14 mouse cellular contexts compared by ENCODE assay signal in the genomic region with DNA sequence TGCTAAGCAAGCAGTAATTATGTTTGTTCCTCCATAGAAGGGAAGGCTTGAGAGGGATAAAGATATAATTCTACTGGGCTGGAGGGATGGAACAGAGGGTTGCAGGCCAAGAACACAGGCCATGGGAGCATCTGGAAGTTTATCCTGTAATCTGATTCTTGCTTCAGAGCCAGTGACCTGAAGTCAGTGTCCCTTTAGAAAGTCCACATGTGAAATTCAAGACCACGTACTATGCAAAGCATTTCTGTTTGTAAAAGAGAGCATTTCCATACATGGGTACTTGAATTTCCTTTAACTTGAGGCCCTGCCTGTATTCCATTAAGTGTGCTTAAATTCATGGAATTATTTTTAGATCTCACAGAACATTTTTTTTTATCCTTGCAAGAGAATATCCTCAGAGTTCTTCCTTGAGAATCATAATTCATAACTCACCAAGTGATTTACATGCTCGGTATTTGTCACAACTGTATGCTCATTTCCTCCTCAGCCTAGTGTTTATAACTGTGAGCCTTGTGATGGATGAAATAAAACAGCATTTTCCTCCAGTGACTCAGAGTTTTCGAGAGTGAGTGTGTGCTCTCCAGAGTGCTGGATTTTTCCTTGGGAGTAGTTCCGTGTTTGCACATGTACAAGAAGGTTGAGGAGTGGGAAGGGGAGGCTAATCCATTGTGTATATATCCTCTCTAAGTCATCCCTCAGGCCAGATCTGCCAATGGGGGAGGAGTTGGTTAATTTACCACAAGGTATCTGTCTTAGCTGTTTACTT.
DNase-seq lines count a peak whose midpoint lies in the region; ATAC-seq lines count a peak whose summit lies in the region.
"Had no signal": no experiment of that assay in that cellular context is flagged by ENCODE, and none has a peak within 500 bp of the region (broad histone marks: within the 10 kb centered on the region; RNA-seq: fewer than 3 reads in every experiment).

No protein-coding gene starts in this region.

- no peaks in the 10 kb centered on the region for H3K36me3 ChIP-seq in hindbrain, embryonic 11.5 days (ENCODE audit: control insufficient read depth, insufficient read depth, low read length)
- no peaks in the 10 kb centered on the region for H3K36me3 ChIP-seq in hindbrain, embryonic 14.5 days (replicated peaks; ENCODE audit: control insufficient read depth, insufficient read depth)
- no peaks in the 10 kb centered on the region for H3K36me3 ChIP-seq in embryonic facial prominence, embryonic 13.5 days
- H3K36me3 ChIP-seq: liver, embryonic 13.5 days; midbrain, embryonic 12.5 days had no signal

- no peak overlapping the region for H3K4me3 ChIP-seq in hindbrain, embryonic 11.5 days (ENCODE audit: low read depth, low read length)
- H3K4me3 ChIP-seq in hindbrain, embryonic 14.5 days (replicated peaks; ENCODE audit: low read length): no peak overlapping the region
- no peak overlapping the region for H3K4me3 ChIP-seq in embryonic facial prominence, embryonic 13.5 days
- H3K4me3 ChIP-seq: liver, embryonic 13.5 days; midbrain, embryonic 12.5 days had no signal

- peak; percentile 7 for DNase-seq in hindbrain, embryonic 11.5 days (ENCODE audit: low spot score)
- DNase-seq in hindbrain, embryonic 14.5 days (ENCODE audit: low spot score): no peak
- DNase-seq in Muller cell, postnatal 12 days (ENCODE audit: inconsistent ontology term): peak; percentile 27
- peak; percentile 61 for DNase-seq in lung, postnatal 36 days
- DNase-seq in testis, postnatal 10 days (ENCODE audit: low spot score): no peak
- no peak for DNase-seq in right cerebral cortex, adult 18-20 months
- no peak for DNase-seq in urinary bladder, adult 2 months (ENCODE audit: low spot score)
- DNase-seq: cerebellum, adult 9-11 months; gastrocnemius, postnatal 36 days; heart, postnatal 14 days; kidney, postnatal 36 days; liver, embryonic 13.5 days had no signal

- 72% methylated on average over 4 of the region's 4 CpGs for WGBS in hindbrain, embryonic 11.5 days
- 74% methylated on average over 4 of the region's 4 CpGs for WGBS in hindbrain, embryonic 14.5 days
- 26% methylated on average over 4 of the region's 4 CpGs for WGBS in embryonic facial prominence, embryonic 13.5 days

- peak; percentile 38; the same call in 1 of the 2 replicates for ATAC-seq in hindbrain, embryonic 11.5 days (ENCODE audit: low FRiP score)
- ATAC-seq in hindbrain, embryonic 14.5 days (ENCODE audit: low FRiP score): no peak
- ATAC-seq in embryonic facial prominence, embryonic 13.5 days (ENCODE audit: insufficient number of reproducible peaks, insufficient read depth, low FRiP score, low TSS enrichment, low read depth): no peak

- H3K9ac ChIP-seq in hindbrain, embryonic 11.5 days (ENCODE audit: low read depth, low read length): no peak overlapping the region
- no peak overlapping the region for H3K9ac ChIP-seq in hindbrain, embryonic 14.5 days
- no peak overlapping the region for H3K9ac ChIP-seq in embryonic facial prominence, embryonic 13.5 days
- H3K9ac ChIP-seq: liver, embryonic 13.5 days; midbrain, embryonic 12.5 days had no signal

- no peak overlapping the region for H3K4me2 ChIP-seq in hindbrain, embryonic 11.5 days (replicated peaks; ENCODE audit: low read depth, low read length)
- H3K4me2 ChIP-seq in hindbrain, embryonic 14.5 days (replicated peaks): no peak overlapping the region
- H3K4me2 ChIP-seq in embryonic facial prominence, embryonic 13.5 days: no peak overlapping the region
- H3K4me2 ChIP-seq: liver, embryonic 13.5 days; midbrain, embryonic 12.5 days had no signal

- no peaks in the 10 kb centered on the region for H3K27me3 ChIP-seq in hindbrain, embryonic 11.5 days (ENCODE audit: control insufficient read depth, insufficient read depth, low read length)
- no peaks in the 10 kb centered on the region for H3K27me3 ChIP-seq in hindbrain, embryonic 14.5 days (ENCODE audit: control insufficient read depth, insufficient read depth, low read length)
- H3K27me3 ChIP-seq in embryonic facial prominence, embryonic 13.5 days: no peaks in the 10 kb centered on the region
- H3K27me3 ChIP-seq: liver, embryonic 13.5 days; midbrain, embryonic 12.5 days had no signal

- no peak overlapping the region for H3K27ac ChIP-seq in hindbrain, embryonic 11.5 days (ENCODE audit: low read depth, low read length)
- H3K27ac ChIP-seq in hindbrain, embryonic 14.5 days: no peak overlapping the region
- peak overlapping the region; percentile 78 for H3K27ac ChIP-seq in embryonic facial prominence, embryonic 13.5 days
- H3K27ac ChIP-seq: liver, embryonic 13.5 days; midbrain, embryonic 12.5 days had no signal

- H3K9me3 ChIP-seq in hindbrain, embryonic 11.5 days (ENCODE audit: control insufficient read depth, low read length): no peaks in the 10 kb centered on the region
- no peaks in the 10 kb centered on the region for H3K9me3 ChIP-seq in hindbrain, embryonic 14.5 days (ENCODE audit: control insufficient read depth, low read length)
- H3K9me3 ChIP-seq in embryonic facial prominence, embryonic 13.5 days: no peaks in the 10 kb centered on the region
- H3K9me3 ChIP-seq: liver, embryonic 13.5 days; midbrain, embryonic 12.5 days had no signal

- H3K4me1 ChIP-seq in hindbrain, embryonic 11.5 days (replicated peaks; ENCODE audit: control insufficient read depth, insufficient read depth, low read length): 0 out of 2 replicates have a peak, but pooled peaks cover 2% of the 10 kb centered on the region
- H3K4me1 ChIP-seq in hindbrain, embryonic 14.5 days (replicated peaks; ENCODE audit: control insufficient read depth, insufficient read depth, low read length): no peaks in the 10 kb centered on the region
- peaks cover 21% of the 10 kb centered on the region for H3K4me1 ChIP-seq in embryonic facial prominence, embryonic 13.5 days
- H3K4me1 ChIP-seq: liver, embryonic 13.5 days; midbrain, embryonic 12.5 days had no signal

Comparison
In these comparisons a context has a peak if more than half of its experiments do, and no peak if none do; other contexts are left out.
1. DNase-seq: peak in hindbrain, embryonic 11.5 days (single experiment), Muller cell, postnatal 12 days (single experiment) and lung, postnatal 36 days (single experiment); none in hindbrain, embryonic 14.5 days (single experiment), testis, postnatal 10 days (single experiment), right cerebral cortex, adult 18-20 months (single experiment) and urinary bladder, adult 2 months (single experiment).